Mouse (Mus musculus) heart, embryonic 13.5 days (tissue): ENCODE data around the gene Mtx1. TPM values are rescaled to one million over a fixed set of nuclear protein-coding genes. Genes with fewer than 3 reads are reported as not detected.
"Not testable (repeated sequence)": the region's sequence is repeated elsewhere in the genome, so short reads cannot be mapped to it uniquely, and the experiment has no call there.

ENCODE experiments used
- ATAC-seq: fragments of 200-750 bp; cut with Nextera tagmentation; 2 replicates; pipeline ENCODE4 v1.8.0; 2017; ENCODE audit warnings: moderate TSS enrichment; ENCODE audit not compliant: insufficient number of reproducible peaks, low FRiP score, low TSS enrichment; ENCODE audit errors: extremely low read depth
- H3K27ac ChIP-seq: fragments of 300-500 bp; sonication (generic); replicated peaks from 2 replicates; pipeline ENCODE4 v1.5.1; 2015; ENCODE audit warnings: moderate library complexity, mild to moderate bottlenecking, inconsistent platforms
- H3K27me3 ChIP-seq: fragments of 300-500 bp; sonication (generic); replicated peaks from 2 replicates; pipeline ENCODE4 v1.6.1; 2015; ENCODE audit warnings: mild to moderate bottlenecking, inconsistent platforms
- H3K36me3 ChIP-seq: fragments of 300-500 bp; sonication (generic); 2 replicates; pipeline ENCODE4 v1.6.1; 2015; ENCODE audit warnings: mild to moderate bottlenecking, inconsistent platforms
- H3K4me1 ChIP-seq: fragments of 300-500 bp; sonication (generic); 2 replicates; pipeline ENCODE4 v1.6.1; 2015; ENCODE audit warnings: inconsistent platforms
- H3K4me2 ChIP-seq: fragments of 300-500 bp; sonication (generic); 2 replicates; pipeline ENCODE4 v1.6.1; 2015; ENCODE audit warnings: inconsistent platforms, mild to moderate bottlenecking, moderate library complexity
- H3K4me3 ChIP-seq: fragments of 300-500 bp; sonication (generic); 2 replicates; pipeline ENCODE4 v1.5.1; 2015; ENCODE audit warnings: moderate library complexity, mild to moderate bottlenecking, inconsistent platforms
- H3K9ac ChIP-seq: fragments of 300-500 bp; sonication (generic); 2 replicates; pipeline ENCODE4 v1.6.1; 2015; ENCODE audit warnings: inconsistent platforms, mild to moderate bottlenecking, moderate library complexity
- H3K9me3 ChIP-seq: fragments of 300-500 bp; sonication (generic); 2 replicates; pipeline ENCODE4 v1.6.1; 2016; ENCODE audit warnings: inconsistent platforms
- WGBS: fragments of 180-500 bp; shearing (Covaris S2); methylation state at CpG from one replicate; pipeline ENCODE4 v1.1.7; 2015; ENCODE audit warnings: mixed read lengths; 5-methylcytosine and 5-hydroxymethylcytosine counted together
- polyA plus RNA-seq: library from polyadenylated mRNA; unstranded; fragments of >200 nt; fragmentation: Nextera tagmentation; extraction: Ambion mirVana; gene quantifications from 2 replicates; pipeline ENCODE4 v1.2.1, GENCODE M21; 2015

The Mtx1 gene
- polyA plus RNA-seq, 1 experiment from 2014 or later = 126 TPM

GRCm38 (mm10) chr3:89227307-89228179, 655 bp upstream of the Mtx1 start:
- no peaks in the 10 kb centered on the region for H3K9me3 ChIP-seq
- H3K27ac ChIP-seq = 0 out of 2 replicates have a peak overlapping the region, but pooled peaks have one; percentile 6
- 0 out of 2 replicates have a peak, but pooled peaks cover 8% of the 10 kb centered on the region for H3K36me3 ChIP-seq
- peaks cover 66% of the 10 kb centered on the region for H3K27me3 ChIP-seq
- H3K4me1 ChIP-seq = peaks cover 22% of the 10 kb centered on the region
- ATAC-seq = peak; percentile 55; the same call in 1 of the 2 replicates
- peak overlapping the region; percentile 57 for H3K4me3 ChIP-seq
- H3K4me2 ChIP-seq = peak overlapping the region; percentile 78
- peak overlapping the region; percentile 76 for H3K9ac ChIP-seq
- 3% methylated on average over 41 of the region's 41 CpGs for WGBS

GRCm38 (mm10) chr3:89226361-89226760, 527 bp downstream of the Mtx1 start:
- Histone ChIP-seq H3K27me3 (peaks cover 56% of the 10 kb centered on the region), H3K4me3 (peak overlapping the region; percentile 57), H3K27ac (no peak overlapping the region; the same call in 1 of the 2 replicates), H3K9me3 (no peaks in the 10 kb centered on the region), H3K9ac (peak overlapping the region; percentile 76), H3K36me3 (peaks cover 11% of the 10 kb centered on the region; the same call in 1 of the 2 replicates), H3K4me2 (peak overlapping the region; percentile 78), H3K4me1 (peaks cover 22% of the 10 kb centered on the region)
- WGBS = 45% methylated on average over 11 of the region's 11 CpGs
- ATAC-seq = no peak

GRCm38 (mm10) chr3:89225918-89226317, 970 bp downstream of the Mtx1 start:
- peak overlapping the region; percentile 78; the same call in 1 of the 2 replicates for H3K4me2 ChIP-seq
- peaks cover 52% of the 10 kb centered on the region for H3K27me3 ChIP-seq
- ATAC-seq = no peak
- peaks cover 22% of the 10 kb centered on the region for H3K4me1 ChIP-seq
- no peaks in the 10 kb centered on the region for H3K9me3 ChIP-seq
- H3K4me3 ChIP-seq = no peak overlapping the region
- H3K27ac ChIP-seq = no peak overlapping the region
- peak overlapping the region; percentile 76; the same call in 1 of the 2 replicates for H3K9ac ChIP-seq
- 65% methylated on average over 4 of the region's 4 CpGs for WGBS
- H3K36me3 ChIP-seq = peaks cover 11% of the 10 kb centered on the region; the same call in 1 of the 2 replicates

- Histone ChIP-seq H3K27me3 (peaks cover 47% of the 10 kb centered on the region), H3K4me1 (peaks cover 22% of the 10 kb centered on the region), H3K4me3 (no peak overlapping the region), H3K9me3 (no peaks in the 10 kb centered on the region), H3K27ac (no peak overlapping the region), H3K9ac (no peak overlapping the region), H3K36me3 (peaks cover 11% of the 10 kb centered on the region; the same call in 1 of the 2 replicates), H3K4me2 (no peak overlapping the region)
- ATAC-seq = no peak
- 64% methylated on average over 12 of the region's 12 CpGs for WGBS
These were observed 1.5 kb downstream of the Mtx1 start for GRCm38 (mm10) chr3:89225321-89225815.

GRCm38 (mm10) chr3:89224796-89225195, 2.1 kb downstream of the Mtx1 start:
- no peak overlapping the region for H3K4me2 ChIP-seq
- peaks cover 41% of the 10 kb centered on the region for H3K27me3 ChIP-seq
- no peak overlapping the region for H3K4me3 ChIP-seq
- H3K9ac ChIP-seq = no peak overlapping the region
- H3K9me3 ChIP-seq = no peaks in the 10 kb centered on the region
- H3K4me1 ChIP-seq = peaks cover 25% of the 10 kb centered on the region
- no peak overlapping the region for H3K27ac ChIP-seq
- H3K36me3 ChIP-seq = peaks cover 11% of the 10 kb centered on the region; the same call in 1 of the 2 replicates
- ATAC-seq = no peak
- 71% methylated on average over 11 of the region's 11 CpGs for WGBS

GRCm38 (mm10) chr3:89221167-89221566, 5.7 kb downstream of the Mtx1 start:
- Histone ChIP-seq H3K9ac (no peak overlapping the region), H3K4me1 (peaks cover 11% of the 10 kb centered on the region), H3K36me3 (peaks cover 11% of the 10 kb centered on the region; the same call in 1 of the 2 replicates), H3K27ac (no peak overlapping the region), H3K27me3 (peaks cover 19% of the 10 kb centered on the region), H3K9me3 (no peaks in the 10 kb centered on the region), H3K4me2 (no peak overlapping the region), H3K4me3 (no peak overlapping the region)
- WGBS = 66% methylated on average over 5 of the region's 5 CpGs
- no peak for ATAC-seq

GRCm38 (mm10) chr3:89219546-89219945, 7.3 kb downstream of the Mtx1 start:
- no peak for ATAC-seq

GRCm38 (mm10) chr3:89218271-89218670, 8.6 kb downstream of the Mtx1 start:
- Histone ChIP-seq H3K27me3 (no peaks in the 10 kb centered on the region), H3K27ac (no peak overlapping the region), H3K36me3 (peaks cover 4% of the 10 kb centered on the region; the same call in 1 of the 2 replicates), H3K9ac (no peak overlapping the region), H3K4me3 (no peak overlapping the region), H3K4me1 (peaks cover 28% of the 10 kb centered on the region), H3K4me2 (no peak overlapping the region), H3K9me3 (no peaks in the 10 kb centered on the region)
- WGBS = 80% methylated on average over 1 of the region's 1 CpGs
- ATAC-seq = no peak

More at GRCm38 (mm10) chr3:89219546-89219945, 7.3 kb downstream of the Mtx1 start:
- Histone ChIP-seq H3K4me2 (no peak overlapping the region), H3K27me3 (0 out of 2 replicates have a peak, but pooled peaks cover 3% of the 10 kb centered on the region), H3K4me3 (no peak overlapping the region), H3K9me3 (no peaks in the 10 kb centered on the region), H3K36me3 (peaks cover 7% of the 10 kb centered on the region; the same call in 1 of the 2 replicates), H3K27ac (peak overlapping the region; percentile 48), H3K4me1 (peaks cover 26% of the 10 kb centered on the region), H3K9ac (no peak overlapping the region)
- WGBS = 26% methylated on average over 8 of the region's 8 CpGs

GRCm38 (mm10) chr3:89216407-89216806, 10.5 kb downstream of the Mtx1 start:
- peaks cover 39% of the 10 kb centered on the region for H3K4me1 ChIP-seq
- H3K9ac ChIP-seq, ATAC-seq: not testable (repeated sequence)

GRCm38 (mm10) chr3:89215853-89216252, 11.0 kb downstream of the Mtx1 start:
- no peaks in the 10 kb centered on the region for H3K9me3 ChIP-seq
- peak overlapping the region; percentile 96 for H3K27ac ChIP-seq
- H3K4me1 ChIP-seq = peaks cover 44% of the 10 kb centered on the region
- peak overlapping the region; percentile 94 for H3K4me2 ChIP-seq
- peak overlapping the region; percentile 86 for H3K9ac ChIP-seq
- no peaks in the 10 kb centered on the region for H3K27me3 ChIP-seq
- no peak for ATAC-seq
- 0% methylated on average over 6 of the region's 6 CpGs for WGBS
- peak overlapping the region; percentile 95 for H3K4me3 ChIP-seq
- H3K36me3 ChIP-seq = peaks cover 12% of the 10 kb centered on the region

More at GRCm38 (mm10) chr3:89216407-89216806, 10.5 kb downstream of the Mtx1 start:
- not testable (repeated sequence) for H3K4me2 ChIP-seq, H3K4me3 ChIP-seq, H3K9me3 ChIP-seq, H3K27ac ChIP-seq, H3K27me3 ChIP-seq, H3K36me3 ChIP-seq
- WGBS = 60% methylated on average over 7 of the region's 7 CpGs

- Histone ChIP-seq H3K27ac (peak within 1 kb of the TSS; percentile 96), H3K27me3 (no peaks in the 10 kb centered on the region), H3K9me3 (no peaks in the 10 kb centered on the region), H3K4me2 (peak within 1 kb of the TSS; percentile 94), H3K4me1 (peaks cover 47% of the 10 kb centered on the region), H3K4me3 (peak within 1 kb of the TSS; percentile 95), H3K36me3 (peaks cover 22% of the 10 kb centered on the region), H3K9ac (peak within 1 kb of the TSS; percentile 86)
- ATAC-seq = no peak
- 2% methylated on average over 18 of the region's 19 CpGs for WGBS
These were observed 12.0 kb downstream of the Mtx1 start, which contains the start of gene Thbs3 for GRCm38 (mm10) chr3:89214681-89215411. Gene Thbs3, plus strand, starts transcription at chr3:89215180.
